ENCODE assay signal across 8 mouse cellular contexts in genomic region chr11:3964416-3965172, GRCm38 (mm10). TPM values are rescaled to one million over a fixed set of nuclear protein-coding genes. Genes with fewer than 3 reads are reported as not detected.
DNase-seq lines count a peak whose midpoint lies in the region; ATAC-seq and TF ChIP-seq lines count a peak whose summit lies in the region.

No protein-coding gene starts in this region.

- WGBS in heart, embryonic 15.5 days = 13% methylated on average over 11 of the region's 11 CpGs
- 17% methylated on average over 11 of the region's 11 CpGs for WGBS in hindbrain, embryonic 16.5 days
- WGBS in midbrain, embryonic 15.5 days = 14% methylated on average over 11 of the region's 11 CpGs

- no peak for TF ChIP-seq CTCF in bone marrow macrophage, adult 2 months (IDR thresholded peaks at IDR 0.05; ENCODE audit: low read depth, low read length)

- no peak for DNase-seq in heart, adult 9 months (ENCODE audit: low spot score in 2 of 2)
- DNase-seq in adrenal gland, postnatal 10 days = no peak
- DNase-seq in T-cell, adult 2 months (ENCODE audit: low spot score) = no peak
- no peak for DNase-seq in urinary bladder, adult 2 months (ENCODE audit: low spot score)

- peak overlapping the region; percentile 72 for H3K9ac ChIP-seq in heart, embryonic 15.5 days
- H3K9ac ChIP-seq in hindbrain, embryonic 16.5 days (ENCODE audit: low read depth, low read length) = peak overlapping the region; percentile 83
- peak overlapping the region; percentile 70 for H3K9ac ChIP-seq in midbrain, embryonic 15.5 days

- H3K27ac ChIP-seq in heart, embryonic 15.5 days = peak overlapping the region; percentile 69; the same call in 1 of the 2 replicates
- H3K27ac ChIP-seq in bone marrow macrophage, adult 2 months (ENCODE audit: insufficient read depth, low read depth, low read length) = peak overlapping the region; percentile 81
- H3K27ac ChIP-seq in hindbrain, embryonic 16.5 days (ENCODE audit: low read depth, low read length) = no peak overlapping the region
- H3K27ac ChIP-seq in midbrain, embryonic 15.5 days = peak overlapping the region; percentile 58; the same call in 1 of the 2 replicates

- H3K4me1 ChIP-seq in heart, embryonic 15.5 days (replicated peaks) = peaks cover 17% of the 10 kb centered on the region
- H3K4me1 ChIP-seq in bone marrow macrophage, adult 2 months (ENCODE audit: control insufficient read depth, insufficient read depth, low read length) = peaks cover 14% of the 10 kb centered on the region
- peaks cover 19% of the 10 kb centered on the region for H3K4me1 ChIP-seq in hindbrain, embryonic 16.5 days (ENCODE audit: control insufficient read depth, insufficient read depth, low read depth, low read length)
- peaks cover 25% of the 10 kb centered on the region for H3K4me1 ChIP-seq in midbrain, embryonic 15.5 days

- H3K9me3 ChIP-seq in heart, embryonic 15.5 days (replicated peaks) = no peaks in the 10 kb centered on the region
- H3K9me3 ChIP-seq in hindbrain, embryonic 16.5 days (ENCODE audit: control insufficient read depth, low read length) = no peaks in the 10 kb centered on the region
- H3K9me3 ChIP-seq in midbrain, embryonic 15.5 days = no peaks in the 10 kb centered on the region

- peaks cover 13% of the 10 kb centered on the region for H3K36me3 ChIP-seq in heart, embryonic 15.5 days
- H3K36me3 ChIP-seq in hindbrain, embryonic 16.5 days (ENCODE audit: control insufficient read depth, insufficient read depth, low read length) = peaks cover 5% of the 10 kb centered on the region
- 0 out of 2 replicates have a peak, but pooled peaks cover 8% of the 10 kb centered on the region for H3K36me3 ChIP-seq in midbrain, embryonic 15.5 days (replicated peaks)

- TF ChIP-seq POLR2A in bone marrow macrophage, adult 2 months (IDR thresholded peaks at IDR 0.05; ENCODE audit: borderline replicate concordance, low read depth, low read length) = no peak

- peak overlapping the region; percentile 83 for H3K4me2 ChIP-seq in heart, embryonic 15.5 days
- H3K4me2 ChIP-seq in hindbrain, embryonic 16.5 days (ENCODE audit: low read length) = peak overlapping the region; percentile 63
- H3K4me2 ChIP-seq in midbrain, embryonic 15.5 days = peak overlapping the region; percentile 83

- no peaks in the 10 kb centered on the region for H3K27me3 ChIP-seq in heart, embryonic 15.5 days
- no peaks in the 10 kb centered on the region for H3K27me3 ChIP-seq in hindbrain, embryonic 16.5 days (replicated peaks; ENCODE audit: control insufficient read depth, insufficient read depth, low read length)
- no peaks in the 10 kb centered on the region for H3K27me3 ChIP-seq in midbrain, embryonic 15.5 days (replicated peaks)

- ATAC-seq in heart, embryonic 15.5 days (replicated peaks; ENCODE audit: insufficient number of reproducible peaks, insufficient read depth, low FRiP score, low read depth) = no peak
- ATAC-seq in hindbrain, embryonic 16.5 days = no peak
- no peak for ATAC-seq in midbrain, embryonic 15.5 days (replicated peaks)

- peak overlapping the region; percentile 70 for H3K4me3 ChIP-seq in heart, embryonic 15.5 days
- peak overlapping the region; percentile 89 for H3K4me3 ChIP-seq in bone marrow macrophage, adult 2 months (ENCODE audit: insufficient read depth, low read length)
- peak overlapping the region; percentile 83 for H3K4me3 ChIP-seq in hindbrain, embryonic 16.5 days (ENCODE audit: low read length)
- peak overlapping the region; percentile 82 for H3K4me3 ChIP-seq in midbrain, embryonic 15.5 days

RNA-seq across cellular contexts. Expression of gene Pes1, which starts 0.8 kb away (rescaled TPM):
- 43.5 and 49.8 TPM in 2 replicates for polyA plus RNA-seq in heart, embryonic 15.5 days (2015; fragmentation: Nextera tagmentation; extraction: Ambion mirVana)
- 58.8 and 73.7 TPM in 2 replicates for polyA plus RNA-seq in bone marrow macrophage, adult 2 months (2012; ENCODE audit: insufficient read depth, insufficient read length, missing spikeins)
- 52.4 and 55.3 TPM in 2 replicates for polyA plus RNA-seq in hindbrain, embryonic 16.5 days (2015; fragmentation: Nextera tagmentation; extraction: Ambion mirVana)
- 57.5 and 60.1 TPM in 2 replicates for polyA plus RNA-seq in midbrain, embryonic 15.5 days (2015; fragmentation: Nextera tagmentation; extraction: Ambion mirVana)
- total RNA-seq in adrenal gland, postnatal 10 days (2021) = 10 to 100 TPM; 54.7 to 63.4 TPM
- 42.4 and 43.1 TPM in 2 replicates for polyA plus RNA-seq in urinary bladder, adult 2 months (2012; rRNA removed)

RNA-seq across cellular contexts. Expression of gene 4930556J24Rik, which starts 12.0 kb away (rescaled TPM):
- polyA plus RNA-seq in heart, embryonic 15.5 days (2015; fragmentation: Nextera tagmentation; extraction: Ambion mirVana) = not detected in 2 replicates
- not detected in 2 replicates for polyA plus RNA-seq in bone marrow macrophage, adult 2 months (2012; ENCODE audit: insufficient read depth, insufficient read length, missing spikeins)
- not detected in 2 replicates for polyA plus RNA-seq in hindbrain, embryonic 16.5 days (2015; fragmentation: Nextera tagmentation; extraction: Ambion mirVana)
- polyA plus RNA-seq in midbrain, embryonic 15.5 days (2015; fragmentation: Nextera tagmentation; extraction: Ambion mirVana) = 0.23 TPM in 1 of 2 replicates, not detected in the other
- not detected for total RNA-seq in adrenal gland, postnatal 10 days (2021)
- polyA plus RNA-seq in urinary bladder, adult 2 months (2012; rRNA removed) = 0.04 TPM in 1 of 2 replicates, not detected in the other

RNA-seq across cellular contexts. Expression of gene Gal3st1, which starts 18.8 kb away (rescaled TPM):
- polyA plus RNA-seq in heart, embryonic 15.5 days (2015; fragmentation: Nextera tagmentation; extraction: Ambion mirVana) = 0.44 and 1.9 TPM in 2 replicates
- polyA plus RNA-seq in bone marrow macrophage, adult 2 months (2012; ENCODE audit: insufficient read depth, insufficient read length, missing spikeins) = not detected in 2 replicates
- 11.3 and 11.6 TPM in 2 replicates for polyA plus RNA-seq in hindbrain, embryonic 16.5 days (2015; fragmentation: Nextera tagmentation; extraction: Ambion mirVana)
- 5.4 and 5.5 TPM in 2 replicates for polyA plus RNA-seq in midbrain, embryonic 15.5 days (2015; fragmentation: Nextera tagmentation; extraction: Ambion mirVana)
- 1 to 10 TPM in 1 of 2 experiments, under 1 TPM in 1; 1.00 to 1.9 TPM for total RNA-seq in adrenal gland, postnatal 10 days (2021)
- polyA plus RNA-seq in urinary bladder, adult 2 months (2012; rRNA removed) = 5.5 and 6.9 TPM in 2 replicates

RNA-seq across cellular contexts. Expression of gene Tcn2, which starts 32.6 kb away (rescaled TPM):
- polyA plus RNA-seq in heart, embryonic 15.5 days (2015; fragmentation: Nextera tagmentation; extraction: Ambion mirVana) = 64.0 and 73.4 TPM in 2 replicates
- 107 and 117 TPM in 2 replicates for polyA plus RNA-seq in bone marrow macrophage, adult 2 months (2012; ENCODE audit: insufficient read depth, insufficient read length, missing spikeins)
- 29.9 and 30.8 TPM in 2 replicates for polyA plus RNA-seq in hindbrain, embryonic 16.5 days (2015; fragmentation: Nextera tagmentation; extraction: Ambion mirVana)
- 22.6 and 24.9 TPM in 2 replicates for polyA plus RNA-seq in midbrain, embryonic 15.5 days (2015; fragmentation: Nextera tagmentation; extraction: Ambion mirVana)
- total RNA-seq in adrenal gland, postnatal 10 days (2021) = 100 to 1,000 TPM in 1 of 2 experiments, 10 to 100 TPM in 1; 91.7 to 108 TPM
- 101 and 110 TPM in 2 replicates for polyA plus RNA-seq in urinary bladder, adult 2 months (2012; rRNA removed)

RNA-seq across cellular contexts. Expression of gene Slc35e4, which starts 50.1 kb away (rescaled TPM):
- 3.6 and 4.4 TPM in 2 replicates for polyA plus RNA-seq in heart, embryonic 15.5 days (2015; fragmentation: Nextera tagmentation; extraction: Ambion mirVana)
- 9.6 and 9.7 TPM in 2 replicates for polyA plus RNA-seq in bone marrow macrophage, adult 2 months (2012; ENCODE audit: insufficient read depth, insufficient read length, missing spikeins)
- polyA plus RNA-seq in hindbrain, embryonic 16.5 days (2015; fragmentation: Nextera tagmentation; extraction: Ambion mirVana) = 20.5 and 22.2 TPM in 2 replicates
- 17.9 and 19.4 TPM in 2 replicates for polyA plus RNA-seq in midbrain, embryonic 15.5 days (2015; fragmentation: Nextera tagmentation; extraction: Ambion mirVana)
- 1 to 10 TPM; 3.7 to 4.6 TPM for total RNA-seq in adrenal gland, postnatal 10 days (2021)
- polyA plus RNA-seq in urinary bladder, adult 2 months (2012; rRNA removed) = 10.4 and 13.0 TPM in 2 replicates
